Mouse (Mus musculus): ENCODE measurements around the gene Borcs7. TPM values are rescaled to one million over a fixed set of nuclear protein-coding genes. Genes with fewer than 3 reads are reported as not detected.
A peak's percentile ranks its signal among the peaks of the same experiment; 100 is the strongest.

Borcs7 gene
- polyA plus RNA-seq, 1 experiment from 2014 or later, result 5.0 TPM

DNA sequence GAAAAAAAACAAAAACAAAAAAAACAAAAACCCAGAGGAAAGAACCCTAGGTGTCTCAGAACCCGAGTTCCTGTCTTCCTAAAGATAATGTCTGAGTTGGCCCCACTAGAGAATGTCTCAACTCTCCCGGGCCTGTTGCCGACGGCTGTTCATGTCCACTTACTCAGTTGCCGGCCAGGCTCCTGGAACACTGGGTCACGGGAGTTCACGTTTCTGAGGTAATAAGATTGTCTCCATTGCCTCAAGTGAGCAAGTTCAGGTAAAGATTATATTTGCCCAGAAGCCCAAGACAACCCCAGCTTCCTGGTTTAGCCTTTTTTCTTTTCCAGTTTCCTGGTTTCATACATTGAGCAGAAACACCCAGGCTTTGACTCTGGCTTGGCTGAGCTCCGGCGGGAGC, 30.9 kb upstream of the Borcs7 start:
- Histone ChIP-seq H3K9me3 (replicated peaks; ENCODE audit: control insufficient read depth, low read length) (no peaks in the 10 kb centered on the region), H3K4me2 (ENCODE audit: low read depth, low read length) (no peak overlapping the region), H3K4me1 (ENCODE audit: control insufficient read depth, low read depth, low read length) (peaks cover 10% of the 10 kb centered on the region), H3K36me3 (ENCODE audit: control insufficient read depth, insufficient read depth) (peaks cover 20% of the 10 kb centered on the region), H3K4me3 (ENCODE audit: low read depth, low read length) (no peak overlapping the region), H3K9ac (ENCODE audit: low read depth, low read length) (no peak overlapping the region), H3K27me3 (ENCODE audit: control insufficient read depth, insufficient read depth, low read depth, low read length) (no peaks in the 10 kb centered on the region), H3K27ac (ENCODE audit: low read length) (no peak overlapping the region)
- ATAC-seq (ENCODE audit: low read depth), result no peak
- WGBS (ENCODE audit: insufficient replicate concordance), result 69% methylated on average over 9 of the region's 9 CpGs

DNA sequence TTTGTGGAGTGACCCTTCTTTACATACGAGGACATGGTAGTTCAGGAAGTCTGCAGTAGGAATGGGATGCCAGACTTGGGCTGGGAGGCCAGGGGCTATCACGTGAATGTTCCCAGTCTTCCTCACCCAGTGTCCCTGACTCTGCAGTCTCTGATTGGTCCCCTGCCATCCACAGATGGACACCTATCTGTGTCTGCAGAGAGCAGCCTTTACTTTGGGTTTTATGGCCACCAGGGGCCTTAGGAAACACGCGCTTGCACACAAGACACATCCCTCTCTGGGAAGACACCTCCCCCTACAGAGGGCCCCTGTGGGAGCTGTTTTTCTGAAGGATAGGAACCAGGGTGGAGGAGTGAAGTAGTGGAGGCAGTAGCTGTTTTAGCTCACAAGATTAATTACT, 28.2 kb upstream of the Borcs7 start:
- Histone ChIP-seq H3K9ac (ENCODE audit: low read depth, low read length) (no peak overlapping the region), H3K9me3 (replicated peaks; ENCODE audit: control insufficient read depth, low read length) (no peaks in the 10 kb centered on the region), H3K36me3 (ENCODE audit: control insufficient read depth, insufficient read depth) (peaks cover 4% of the 10 kb centered on the region), H3K4me1 (ENCODE audit: control insufficient read depth, low read depth, low read length) (peaks cover 10% of the 10 kb centered on the region), H3K4me3 (ENCODE audit: low read depth, low read length) (no peak overlapping the region), H3K4me2 (ENCODE audit: low read depth, low read length) (no peak overlapping the region), H3K27ac (ENCODE audit: low read length) (no peak overlapping the region), H3K27me3 (ENCODE audit: control insufficient read depth, insufficient read depth, low read depth, low read length) (no peaks in the 10 kb centered on the region)
- WGBS (ENCODE audit: insufficient replicate concordance), result 46% methylated on average over 4 of the region's 4 CpGs
- ATAC-seq (ENCODE audit: low read depth), result no peak

DNA sequence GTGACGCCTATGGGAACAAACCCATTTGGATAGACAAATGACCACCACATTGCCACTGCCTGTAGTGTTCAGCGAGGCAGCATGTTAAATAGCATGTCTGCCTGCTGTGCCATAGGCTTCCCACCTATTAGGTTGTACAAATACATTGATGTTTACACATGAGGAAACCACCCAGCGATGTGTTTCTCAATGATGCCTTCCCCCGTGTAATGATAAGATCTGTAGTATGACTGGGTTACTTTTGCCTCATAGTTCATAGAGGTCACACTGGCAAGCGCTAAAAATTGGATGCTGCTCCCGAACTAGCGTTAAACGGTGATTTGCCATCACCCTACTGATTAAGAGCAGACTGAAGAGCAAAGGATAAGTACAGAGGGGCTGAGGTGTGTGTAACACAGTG, 27.5 kb upstream of the Borcs7 start:
- H3K27ac ChIP-seq (ENCODE audit: low read length), result peak overlapping the region; percentile 52; the same call in 1 of the 2 replicates
- H3K27me3 ChIP-seq (ENCODE audit: control insufficient read depth, insufficient read depth, low read depth, low read length), result no peaks in the 10 kb centered on the region
- no peaks in the 10 kb centered on the region for H3K9me3 ChIP-seq (replicated peaks; ENCODE audit: control insufficient read depth, low read length)
- H3K36me3 ChIP-seq (ENCODE audit: control insufficient read depth, insufficient read depth), result no peaks in the 10 kb centered on the region
- WGBS (ENCODE audit: insufficient replicate concordance), result 54% methylated on average over 8 of the region's 8 CpGs
- no peak overlapping the region for H3K9ac ChIP-seq (ENCODE audit: low read depth, low read length)
- H3K4me1 ChIP-seq (ENCODE audit: control insufficient read depth, low read depth, low read length), result peaks cover 10% of the 10 kb centered on the region
- no peak overlapping the region for H3K4me3 ChIP-seq (ENCODE audit: low read depth, low read length)
- no peak overlapping the region for H3K4me2 ChIP-seq (ENCODE audit: low read depth, low read length)
- peak; percentile 61 for ATAC-seq (ENCODE audit: low read depth)

DNA sequence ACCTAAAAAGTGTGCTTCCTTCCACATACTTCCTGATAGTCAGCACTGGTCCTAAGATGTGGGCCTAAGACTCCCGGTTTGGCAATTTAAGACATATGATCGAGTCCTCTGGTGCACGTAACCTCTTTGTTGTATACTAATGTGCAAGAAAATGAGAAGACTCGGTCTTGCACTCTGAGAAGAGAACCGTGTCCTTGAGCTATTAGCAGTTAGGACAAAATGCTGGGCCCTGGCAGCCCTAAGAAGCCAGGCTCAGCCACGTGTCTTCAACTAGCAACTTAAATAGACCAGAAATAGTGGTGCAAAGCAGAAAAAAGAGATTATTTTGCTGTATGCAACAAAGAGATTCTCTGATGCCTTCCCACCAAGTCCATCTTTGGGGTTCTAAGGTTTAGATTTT, 26.9 kb upstream of the Borcs7 start:
- Histone ChIP-seq H3K4me3 (ENCODE audit: low read depth, low read length) (no peak overlapping the region), H3K9me3 (replicated peaks; ENCODE audit: control insufficient read depth, low read length) (no peaks in the 10 kb centered on the region), H3K36me3 (ENCODE audit: control insufficient read depth, insufficient read depth) (no peaks in the 10 kb centered on the region), H3K9ac (ENCODE audit: low read depth, low read length) (no peak overlapping the region), H3K27me3 (ENCODE audit: control insufficient read depth, insufficient read depth, low read depth, low read length) (no peaks in the 10 kb centered on the region), H3K4me1 (ENCODE audit: control insufficient read depth, low read depth, low read length) (peaks cover 10% of the 10 kb centered on the region), H3K27ac (ENCODE audit: low read length) (peak overlapping the region; percentile 52; the same call in 1 of the 2 replicates), H3K4me2 (ENCODE audit: low read depth, low read length) (no peak overlapping the region)
- 59% methylated on average over 6 of the region's 6 CpGs for WGBS (ENCODE audit: insufficient replicate concordance)
- no peak for ATAC-seq (ENCODE audit: low read depth)

DNA sequence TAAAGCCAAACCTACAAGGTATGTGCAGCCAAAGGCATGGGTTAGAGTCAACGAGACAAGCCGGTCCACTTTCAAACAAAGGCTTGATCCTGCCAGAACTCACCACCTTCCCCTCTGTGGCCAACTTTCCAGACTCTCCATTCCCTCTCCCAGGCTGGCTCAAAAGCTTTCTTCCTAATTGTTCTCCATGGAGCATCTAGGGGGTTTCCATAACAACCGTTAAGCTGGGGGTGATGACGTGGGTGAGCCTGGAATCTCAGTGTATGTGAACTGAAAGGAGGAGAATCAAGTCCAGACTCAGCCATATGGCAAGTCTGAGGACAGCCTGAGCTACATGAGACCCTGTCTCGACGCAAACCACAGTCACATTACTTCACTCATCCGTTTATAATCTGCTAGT, 24.2 kb upstream of the Borcs7 start:
- 44% methylated on average over 7 of the region's 7 CpGs for WGBS (ENCODE audit: insufficient replicate concordance)
- ATAC-seq (ENCODE audit: low read depth), result no peak
- no peak overlapping the region for H3K4me2 ChIP-seq (ENCODE audit: low read depth, low read length)
- H3K4me3 ChIP-seq (ENCODE audit: low read depth, low read length), result no peak overlapping the region
- no peak overlapping the region for H3K27ac ChIP-seq (ENCODE audit: low read length)
- no peaks in the 10 kb centered on the region for H3K9me3 ChIP-seq (replicated peaks; ENCODE audit: control insufficient read depth, low read length)
- no peak overlapping the region for H3K9ac ChIP-seq (ENCODE audit: low read depth, low read length)
- H3K36me3 ChIP-seq (ENCODE audit: control insufficient read depth, insufficient read depth), result no peaks in the 10 kb centered on the region
- H3K4me1 ChIP-seq (ENCODE audit: control insufficient read depth, low read depth, low read length), result peaks cover 16% of the 10 kb centered on the region
- H3K27me3 ChIP-seq (ENCODE audit: control insufficient read depth, insufficient read depth, low read depth, low read length), result no peaks in the 10 kb centered on the region

DNA sequence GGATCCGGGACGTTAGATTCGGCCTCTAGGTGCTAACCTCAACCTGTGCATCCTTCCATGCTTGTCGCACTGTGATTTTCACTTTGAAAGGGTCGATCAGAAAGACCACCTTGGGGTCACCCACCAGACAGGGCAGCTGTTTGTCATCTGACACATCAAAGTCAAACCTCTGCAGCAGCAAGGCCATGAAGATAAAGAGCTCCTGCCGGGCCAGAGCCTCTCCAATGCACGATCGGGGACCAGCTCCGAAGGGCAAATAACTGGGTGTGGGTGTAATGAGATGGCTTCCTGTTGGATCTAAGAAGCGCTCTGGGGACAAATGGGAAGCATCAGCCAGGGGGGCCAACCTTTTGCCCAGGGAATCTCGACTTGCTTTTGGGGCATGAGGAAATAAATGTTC, 22.4 kb upstream of the Borcs7 start:
- Histone ChIP-seq H3K9ac (ENCODE audit: low read depth, low read length) (no peak overlapping the region), H3K27ac (ENCODE audit: low read length) (peak overlapping the region; percentile 69), H3K4me2 (ENCODE audit: low read depth, low read length) (no peak overlapping the region), H3K27me3 (ENCODE audit: control insufficient read depth, insufficient read depth, low read depth, low read length) (no peaks in the 10 kb centered on the region), H3K4me3 (ENCODE audit: low read depth, low read length) (no peak overlapping the region), H3K36me3 (ENCODE audit: control insufficient read depth, insufficient read depth) (no peaks in the 10 kb centered on the region), H3K9me3 (replicated peaks; ENCODE audit: control insufficient read depth, low read length) (no peaks in the 10 kb centered on the region), H3K4me1 (ENCODE audit: control insufficient read depth, low read depth, low read length) (peaks cover 12% of the 10 kb centered on the region)
- no peak for ATAC-seq (ENCODE audit: low read depth)
- WGBS (ENCODE audit: insufficient replicate concordance), result 45% methylated on average over 11 of the region's 11 CpGs

DNA sequence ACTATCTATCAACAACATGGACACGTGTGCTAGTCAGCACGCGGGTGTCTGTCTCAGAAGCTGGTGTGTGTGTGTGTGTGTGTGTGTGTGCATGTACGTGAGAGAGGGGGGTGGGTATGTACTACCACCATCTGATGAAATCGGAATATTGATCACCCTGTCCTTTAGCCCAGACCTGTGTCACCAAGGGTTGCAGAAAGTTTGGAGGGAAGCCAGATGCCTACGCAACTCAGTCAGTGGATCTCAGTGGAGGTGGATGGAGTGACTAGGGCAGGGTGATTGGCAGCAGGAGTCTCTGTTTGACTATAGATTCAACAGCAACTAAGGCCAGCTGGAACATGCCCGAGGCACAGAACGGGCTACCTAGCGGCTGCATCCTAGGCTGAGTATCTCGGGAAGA, 21.4 kb upstream of the Borcs7 start:
- Histone ChIP-seq H3K4me2 (ENCODE audit: low read depth, low read length) (no peak overlapping the region), H3K9me3 (replicated peaks; ENCODE audit: control insufficient read depth, low read length) (no peaks in the 10 kb centered on the region), H3K27me3 (ENCODE audit: control insufficient read depth, insufficient read depth, low read depth, low read length) (no peaks in the 10 kb centered on the region), H3K4me1 (ENCODE audit: control insufficient read depth, low read depth, low read length) (peaks cover 14% of the 10 kb centered on the region), H3K4me3 (ENCODE audit: low read depth, low read length) (peak overlapping the region; percentile 23; the same call in 1 of the 2 replicates), H3K36me3 (ENCODE audit: control insufficient read depth, insufficient read depth) (no peaks in the 10 kb centered on the region), H3K9ac (ENCODE audit: low read depth, low read length) (no peak overlapping the region; the same call in 1 of the 2 replicates), H3K27ac (ENCODE audit: low read length) (peak overlapping the region; percentile 69)
- peak; percentile 90 for ATAC-seq (ENCODE audit: low read depth)
- WGBS (ENCODE audit: insufficient replicate concordance), result 63% methylated on average over 10 of the region's 10 CpGs

DNA sequence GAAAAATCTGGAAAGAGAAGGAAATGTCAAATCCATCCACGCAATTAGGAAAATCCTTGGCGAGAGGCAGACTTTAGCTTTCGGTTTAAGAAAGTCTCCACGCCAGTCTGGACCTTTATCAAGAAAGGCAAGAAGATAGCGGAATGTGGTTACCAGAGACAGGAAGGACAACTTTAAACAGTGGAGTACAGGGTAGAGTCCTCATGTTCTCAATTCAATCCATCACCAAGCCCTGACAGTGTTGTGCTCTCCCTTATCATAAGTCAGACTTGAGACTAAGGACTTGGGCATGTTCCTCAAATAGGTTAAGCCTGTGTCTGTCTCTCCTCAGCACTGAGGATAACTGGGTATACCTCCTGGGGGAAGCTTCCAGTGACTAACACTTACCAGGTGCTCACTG, 19.9 kb upstream of the Borcs7 start:
- H3K27ac ChIP-seq (ENCODE audit: low read length), result no peak overlapping the region
- H3K27me3 ChIP-seq (ENCODE audit: control insufficient read depth, insufficient read depth, low read depth, low read length), result no peaks in the 10 kb centered on the region
- H3K9me3 ChIP-seq (replicated peaks; ENCODE audit: control insufficient read depth, low read length), result no peaks in the 10 kb centered on the region
- H3K36me3 ChIP-seq (ENCODE audit: control insufficient read depth, insufficient read depth), result no peaks in the 10 kb centered on the region
- H3K4me2 ChIP-seq (ENCODE audit: low read depth, low read length), result peak overlapping the region; percentile 18; the same call in 1 of the 2 replicates
- peaks cover 14% of the 10 kb centered on the region for H3K4me1 ChIP-seq (ENCODE audit: control insufficient read depth, low read depth, low read length)
- ATAC-seq (ENCODE audit: low read depth), result no peak
- WGBS (ENCODE audit: insufficient replicate concordance), result 29% methylated on average over 5 of the region's 5 CpGs
- H3K9ac ChIP-seq (ENCODE audit: low read depth, low read length), result no peak overlapping the region
- no peak overlapping the region for H3K4me3 ChIP-seq (ENCODE audit: low read depth, low read length)

DNA sequence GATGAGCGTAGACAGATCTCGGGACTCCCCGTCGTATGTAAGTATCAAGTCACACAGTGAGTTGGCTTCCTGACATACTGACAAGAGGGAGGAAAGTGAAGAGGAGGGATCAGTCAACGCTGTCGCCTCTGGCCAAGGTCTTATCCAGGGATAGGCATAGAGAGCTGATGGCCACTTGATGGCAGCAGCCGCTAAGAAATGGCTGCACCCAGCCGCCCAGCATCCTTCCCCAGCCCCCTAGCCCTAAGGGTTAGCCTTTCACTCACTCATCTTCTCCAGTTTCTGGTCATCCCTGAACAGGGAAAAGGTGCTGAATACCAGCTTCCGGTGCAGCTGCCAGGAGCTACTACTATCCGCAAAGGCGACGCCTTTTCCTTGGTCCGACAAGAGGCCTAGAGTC, 19.0 kb upstream of the Borcs7 start:
- H3K4me2 ChIP-seq (ENCODE audit: low read depth, low read length), result no peak overlapping the region
- no peak for ATAC-seq (ENCODE audit: low read depth)

More for the DNA sequence above, 19.0 kb upstream of the Borcs7 start:
- H3K27me3 ChIP-seq (ENCODE audit: control insufficient read depth, insufficient read depth, low read depth, low read length), result no peaks in the 10 kb centered on the region
- 23% methylated on average over 13 of the region's 13 CpGs for WGBS (ENCODE audit: insufficient replicate concordance)
- no peak overlapping the region for H3K9ac ChIP-seq (ENCODE audit: low read depth, low read length)
- H3K36me3 ChIP-seq (ENCODE audit: control insufficient read depth, insufficient read depth), result no peaks in the 10 kb centered on the region
- H3K4me3 ChIP-seq (ENCODE audit: low read depth, low read length), result no peak overlapping the region
- no peaks in the 10 kb centered on the region for H3K9me3 ChIP-seq (replicated peaks; ENCODE audit: control insufficient read depth, low read length)
- peaks cover 14% of the 10 kb centered on the region for H3K4me1 ChIP-seq (ENCODE audit: control insufficient read depth, low read depth, low read length)
- H3K27ac ChIP-seq (ENCODE audit: low read length), result no peak overlapping the region

All from liver, embryonic 16.5 days (tissue).